Mouse (Mus musculus): ENCODE measurements around the gene Atp9a.

DNA sequence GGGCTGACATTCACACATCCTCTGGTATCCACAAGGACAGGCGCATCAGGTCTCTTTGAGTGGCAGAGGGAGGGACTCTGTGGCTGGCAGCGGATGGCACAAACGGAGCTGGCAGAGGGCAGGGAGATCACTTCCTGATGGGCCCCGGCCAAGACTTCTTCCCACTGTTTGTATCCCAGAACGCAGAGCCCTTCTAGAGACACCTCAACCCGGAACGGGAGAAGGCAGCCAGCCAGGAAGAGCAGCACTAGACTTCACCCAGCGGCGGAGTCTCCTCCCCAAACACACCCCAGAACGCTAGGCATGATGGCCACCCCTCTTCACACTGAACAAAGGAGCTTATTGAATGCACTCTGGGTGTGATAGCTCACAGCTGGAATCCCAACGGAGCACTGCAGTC lies 8.2 kb downstream of the Atp9a start:
- TF ChIP-seq CTCF (IDR thresholded peaks at IDR 0.05; ENCODE audit: borderline replicate concordance, control insufficient read depth, extremely low read depth, insufficient read depth, low read length, poor library complexity) (no peak), POLR2A (IDR thresholded peaks at IDR 0.05; ENCODE audit: control insufficient read depth, extremely low read depth, insufficient read depth, low read length, poor library complexity) (no peak)

Measured in thymus, adult 2 months (tissue).